Mouse (Mus musculus) stomach, postnatal 0 days (tissue): ENCODE data around the gene Slc34a2. TPM values are rescaled to one million over a fixed set of nuclear protein-coding genes. Genes with fewer than 3 reads are reported as not detected.

ENCODE experiments used
- ATAC-seq: fragments of 200-750 bp; cut with Nextera tagmentation; 2 replicates; pipeline ENCODE4 v1.8.0; 2017; ENCODE audit not compliant: low FRiP score, low TSS enrichment
- DNase-seq: peaks from one replicate; pipeline ENCODE4 v3.0.0-alpha.2; 2016; ENCODE audit warnings: low spot score
- H3K27ac ChIP-seq: fragments of 300-500 bp; sonication (generic); replicated peaks from 2 replicates; pipeline ENCODE4 v1.5.1; 2014; ENCODE audit warnings: mild to moderate bottlenecking, control low read depth
- H3K27me3 ChIP-seq: fragments of 300-500 bp; sonication (generic); 2 replicates; pipeline ENCODE4 v1.6.1; 2014; ENCODE audit warnings: low read length; ENCODE audit not compliant: control insufficient read depth, insufficient read depth
- H3K36me3 ChIP-seq: fragments of 300-500 bp; sonication (generic); 2 replicates; pipeline ENCODE4 v1.6.1; 2014; ENCODE audit warnings: low read length, mixed read lengths; ENCODE audit not compliant: control insufficient read depth, insufficient read depth
- H3K4me1 ChIP-seq: fragments of 300-500 bp; sonication (generic); replicated peaks from 2 replicates; pipeline ENCODE4 v1.6.1; 2014; ENCODE audit warnings: antibody characterized with exemption; ENCODE audit not compliant: control insufficient read depth, insufficient read depth
- H3K4me2 ChIP-seq: fragments of 300-500 bp; sonication (generic); replicated peaks from 2 replicates; pipeline ENCODE4 v1.6.1; 2014; ENCODE audit warnings: low read depth, mild to moderate bottlenecking, control low read depth, moderate library complexity
- H3K4me3 ChIP-seq: fragments of 300-500 bp; sonication (generic); 2 replicates; pipeline ENCODE4 v1.5.1; 2014; ENCODE audit warnings: low read depth, low read length, control low read depth
- H3K9ac ChIP-seq: fragments of 300-500 bp; sonication (generic); 2 replicates; pipeline ENCODE4 v1.6.1; 2014; ENCODE audit warnings: mild to moderate bottlenecking, low read length, control low read depth, mixed read lengths
- H3K9me3 ChIP-seq: fragments of 300-500 bp; sonication (generic); 2 replicates; pipeline ENCODE4 v1.6.1; 2016; ENCODE audit warnings: low read length; ENCODE audit not compliant: control insufficient read depth
- CTCF ChIP-seq: IDR thresholded peaks from 2 replicates; pipeline ENCODE4 v1.5.1; 2016; ENCODE audit warnings: antibody characterized with exemption, low read depth, mild to moderate bottlenecking, moderate library complexity
- EP300 ChIP-seq: optimal IDR thresholded peaks from 2 replicates; pipeline ENCODE3; 2016; ENCODE audit warnings: antibody characterized with exemption
- WGBS: fragments of 180-500 bp; shearing (Covaris S2); extraction: QIAGEN DNeasy Blood & Tissue Kit; methylation state at CpG from one replicate; pipeline ENCODE4 v1.1.7; 2014; 5-methylcytosine and 5-hydroxymethylcytosine counted together
- polyA plus RNA-seq: library from polyadenylated mRNA; unstranded; fragments of >200 nt; fragmentation: Nextera tagmentation; extraction: Ambion mirVana; gene quantifications from 2 replicates; pipeline ENCODE4 v1.2.1, GENCODE M21; 2015

Slc34a2 gene
- polyA plus RNA-seq, 1 experiment from 2014 or later = 0.69 TPM

GRCm38 (mm10) chr5:53053246-53053645 lies 15.4 kb downstream of the Slc34a2 start:
- Histone ChIP-seq H3K4me3 (no peak overlapping the region), H3K36me3 (no peaks in the 10 kb centered on the region), H3K27ac (no peak overlapping the region), H3K27me3 (no peaks in the 10 kb centered on the region), H3K4me2 (no peak overlapping the region), H3K9ac (no peak overlapping the region), H3K4me1 (no peaks in the 10 kb centered on the region), H3K9me3 (no peaks in the 10 kb centered on the region)
- WGBS = 84% methylated on average over 2 of the region's 2 CpGs
- DNase-seq = no peak
- ATAC-seq = no peak
- TF ChIP-seq CTCF (no peak), EP300 (no peak)

GRCm38 (mm10) chr5:53061532-53062130 lies 23.8 kb downstream of the Slc34a2 start:
- H3K4me2 ChIP-seq = no peak overlapping the region
- H3K9me3 ChIP-seq = no peaks in the 10 kb centered on the region
- ATAC-seq (no peak; the same call in 1 of the 2 replicates), DNase-seq (no peak)
- no peaks in the 10 kb centered on the region for H3K36me3 ChIP-seq
- no peak overlapping the region for H3K27ac ChIP-seq
- TF ChIP-seq CTCF (no peak), EP300 (no peak)
- no peak overlapping the region for H3K4me3 ChIP-seq
- H3K27me3 ChIP-seq = no peaks in the 10 kb centered on the region
- no peaks in the 10 kb centered on the region for H3K4me1 ChIP-seq
- no peak overlapping the region for H3K9ac ChIP-seq
- WGBS = 78% methylated on average over 9 of the region's 9 CpGs

- Histone ChIP-seq H3K4me1 (no peaks in the 10 kb centered on the region), H3K4me2 (no peak overlapping the region), H3K9me3 (no peaks in the 10 kb centered on the region), H3K4me3 (no peak overlapping the region), H3K9ac (no peak overlapping the region), H3K27ac (no peak overlapping the region), H3K27me3 (no peaks in the 10 kb centered on the region), H3K36me3 (no peaks in the 10 kb centered on the region)
- TF ChIP-seq EP300 = no peak
- no peak for TF ChIP-seq CTCF
- DNase-seq (no peak), ATAC-seq (no peak)
- 58% methylated on average over 6 of the region's 6 CpGs for WGBS
Measured at GRCm38 (mm10) chr5:53074553-53074952, 36.7 kb downstream of the Slc34a2 start.

- Histone ChIP-seq H3K36me3 (no peaks in the 10 kb centered on the region), H3K4me1 (no peaks in the 10 kb centered on the region), H3K27ac (no peak overlapping the region), H3K27me3 (no peaks in the 10 kb centered on the region), H3K9me3 (no peaks in the 10 kb centered on the region), H3K4me2 (no peak overlapping the region), H3K4me3 (no peak overlapping the region), H3K9ac (no peak overlapping the region)
- TF ChIP-seq CTCF (no peak), EP300 (no peak)
- no peak for DNase-seq
- 51% methylated on average over 4 of the region's 4 CpGs for WGBS
- no peak for ATAC-seq
Measured at GRCm38 (mm10) chr5:53078453-53078852, 40.6 kb downstream of the Slc34a2 start.

- Histone ChIP-seq H3K27ac (no peak overlapping the region), H3K36me3 (no peaks in the 10 kb centered on the region), H3K9ac (no peak overlapping the region), H3K4me3 (no peak overlapping the region), H3K27me3 (no peaks in the 10 kb centered on the region), H3K9me3 (no peaks in the 10 kb centered on the region), H3K4me1 (no peaks in the 10 kb centered on the region), H3K4me2 (no peak overlapping the region)
- no peak for ATAC-seq
- WGBS = 70% methylated on average over 7 of the region's 7 CpGs
- no peak for TF ChIP-seq CTCF
- no peak for TF ChIP-seq EP300
- DNase-seq = no peak
Measured at GRCm38 (mm10) chr5:53087452-53087851, 49.6 kb downstream of the Slc34a2 start.

GRCm38 (mm10) chr5:53091331-53091730 lies 53.5 kb downstream of the Slc34a2 start:
- ATAC-seq (no peak), DNase-seq (no peak)
- Histone ChIP-seq H3K36me3 (no peaks in the 10 kb centered on the region), H3K4me1 (no peaks in the 10 kb centered on the region), H3K27ac (no peak overlapping the region), H3K9me3 (no peaks in the 10 kb centered on the region), H3K4me2 (no peak overlapping the region), H3K27me3 (no peaks in the 10 kb centered on the region), H3K4me3 (no peak overlapping the region), H3K9ac (no peak overlapping the region)
- WGBS = 75% methylated on average over 3 of the region's 3 CpGs
- no peak for TF ChIP-seq EP300
- no peak for TF ChIP-seq CTCF
